Mouse (Mus musculus) leukemia stem cell, adult 10-12 weeks (primary cell): ENCODE measurements around the gene Olfr1180. TPM values are rescaled to one million over a fixed set of nuclear protein-coding genes. Genes with fewer than 3 reads are reported as not detected.

Source experiments
- polyA plus RNA-seq: library from polyadenylated mRNA; stranded (reverse); fragments of >175 nt; gene quantifications from 2 replicates; pipeline ENCODE4 v1.2.3, GENCODE M21; 2012; ENCODE audit warnings: low replicate concordance

Olfr1180 gene
- polyA plus RNA-seq = not detected in 2 replicates

GRCm38 (mm10) chr2:88419051-88419450 lies at the start of gene Olfr1180:
TSS of gene Olfr1180 (minus strand) at chr2:88419151.

GRCm38 (mm10) chr2:88454567-88454966 lies 35.6 kb upstream of the Olfr1180 start, which contains the start of gene Olfr1183:
TSS of gene Olfr1183 (plus strand) at chr2:88454867.

GRCm38 (mm10) chr2:88449031-88449430 lies 30.1 kb upstream of the Olfr1180 start, which contains the start of gene Gm13757:
TSS of gene Gm13757 (minus strand) at chr2:88449131.

GRCm38 (mm10) chr2:88426071-88426470 lies 7.1 kb upstream of the Olfr1180 start, which contains the start of gene Olfr1181:
TSS of gene Olfr1181 (minus strand) at chr2:88426171.

GRCm38 (mm10) chr2:88406353-88406752 lies 12.6 kb downstream of the Olfr1180 start, which contains the start of gene Olfr1179:
TSS of gene Olfr1179 (minus strand) at chr2:88406453.

GRCm38 (mm10) chr2:88386762-88387161 lies 32.2 kb downstream of the Olfr1180 start, which contains the start of gene Olfr1178:
TSS of gene Olfr1178 (plus strand) at chr2:88387062.

Other genes with a start within 250 kb of the Olfr1180 start
- not detected in 2 replicates for gene Olfr1168, start 237.3 kb downstream of the Olfr1180 start, polyA plus RNA-seq
- gene Olfr1170, start 190.8 kb downstream of the Olfr1180 start, polyA plus RNA-seq = not detected in 2 replicates
- not detected in 2 replicates for gene Olfr1173, start 139.3 kb downstream of the Olfr1180 start, polyA plus RNA-seq
- not detected in 2 replicates for gene Olfr1174-ps, start 104.0 kb downstream of the Olfr1180 start, polyA plus RNA-seq
- gene Olfr1175-ps, start 91.9 kb downstream of the Olfr1180 start, polyA plus RNA-seq = not detected in 2 replicates
- gene Olfr1176, start 82.4 kb downstream of the Olfr1180 start, polyA plus RNA-seq = not detected in 2 replicates
- gene Olfr1177-ps, start 72.7 kb downstream of the Olfr1180 start, polyA plus RNA-seq = not detected in 2 replicates
- not detected in 2 replicates for gene Olfr1178, start 32.1 kb downstream of the Olfr1180 start, polyA plus RNA-seq
- not detected in 2 replicates for gene Olfr1179, start 12.7 kb downstream of the Olfr1180 start, polyA plus RNA-seq
- gene Olfr1181, start 7.0 kb upstream of the Olfr1180 start, polyA plus RNA-seq = not detected in 2 replicates
- gene Gm13757, start 30.0 kb upstream of the Olfr1180 start, polyA plus RNA-seq = not detected in 2 replicates
- gene Olfr1183, start 35.7 kb upstream of the Olfr1180 start, polyA plus RNA-seq = not detected in 2 replicates
- gene Olfr1184, start 64.4 kb upstream of the Olfr1180 start, polyA plus RNA-seq = not detected in 2 replicates
- gene Olfr1185-ps1, start 74.2 kb upstream of the Olfr1180 start, polyA plus RNA-seq = not detected in 2 replicates
- gene Olfr1186, start 99.4 kb upstream of the Olfr1180 start, polyA plus RNA-seq = not detected in 2 replicates
- not detected in 2 replicates for gene Olfr1188, start 137.8 kb upstream of the Olfr1180 start, polyA plus RNA-seq
- not detected in 2 replicates for gene Olfr1189, start 167.3 kb upstream of the Olfr1180 start, polyA plus RNA-seq
- not detected in 2 replicates for gene Olfr1191-ps1, start 221.4 kb upstream of the Olfr1180 start, polyA plus RNA-seq
- 0.02 TPM in 1 of 2 replicates, not detected in the other for gene Olfr1192-ps1, start 229.4 kb upstream of the Olfr1180 start, polyA plus RNA-seq